Mouse (Mus musculus): ENCODE measurements around the gene Alb. TPM values are rescaled to one million over a fixed set of nuclear protein-coding genes. Genes with fewer than 3 reads are reported as not detected.

The Alb gene
- polyA plus RNA-seq, 2 experiments: 0.73 to 6.9 TPM

DNA sequence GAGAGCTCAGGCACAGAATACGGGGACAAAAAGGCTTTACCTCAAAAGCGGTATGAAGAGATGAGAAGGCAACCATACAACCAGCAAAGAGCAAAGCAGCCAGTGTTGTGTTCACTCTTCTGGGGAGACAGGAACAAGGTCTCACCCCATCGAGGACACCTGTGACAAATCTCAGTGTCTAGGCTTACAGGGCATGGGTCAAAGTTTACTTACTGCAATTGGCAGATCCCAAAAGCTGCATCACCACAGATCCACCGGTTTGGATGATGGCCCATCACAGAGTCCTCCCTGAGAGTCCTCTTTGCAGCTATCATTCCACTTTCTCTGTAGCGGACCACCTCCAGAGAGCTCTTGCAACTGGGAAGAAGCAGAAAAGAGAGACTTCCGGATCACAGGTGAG, 54.9 kb downstream of the Alb start:
- H3K9me3 ChIP-seq (ENCODE audit: control insufficient read depth, low read length): no peaks in the 10 kb centered on the region
- H3K4me2 ChIP-seq (replicated peaks; ENCODE audit: low read depth, low read length, severe bottlenecking): no peak overlapping the region
- no peak overlapping the region for H3K9ac ChIP-seq (ENCODE audit: low read depth, low read length, severe bottlenecking)
- WGBS: 85% methylated on average over 6 of the region's 6 CpGs
- TF ChIP-seq POLR2A (IDR thresholded peaks at IDR 0.05; ENCODE audit: borderline replicate concordance, extremely low read depth, insufficient read depth, insufficient read length): no peak
- no peak overlapping the region for H3K4me3 ChIP-seq (replicated peaks; ENCODE audit: low read length)
- no peaks in the 10 kb centered on the region for H3K36me3 ChIP-seq (ENCODE audit: control insufficient read depth, insufficient read depth, low read length)
- no peaks in the 10 kb centered on the region for H3K4me1 ChIP-seq (ENCODE audit: control insufficient read depth, insufficient read depth, low read length)
- no peak for DNase-seq (ENCODE audit: low spot score)
- no peak overlapping the region for H3K27ac ChIP-seq (replicated peaks; ENCODE audit: low read depth, low read length)
- ATAC-seq (ENCODE audit: low FRiP score, low read depth): no peak
- no peaks in the 10 kb centered on the region for H3K27me3 ChIP-seq (ENCODE audit: control insufficient read depth, insufficient read depth, low read length)

GRCm38 (mm10) chr5:90518356-90519100, 57.8 kb downstream of the Alb start, which contains the start of gene Afm:
Gene Afm (plus strand): TSS chr5:90518932.
- TF ChIP-seq POLR2A (IDR thresholded peaks at IDR 0.05; ENCODE audit: borderline replicate concordance, extremely low read depth, insufficient read depth, insufficient read length): no peak
- DNase-seq (ENCODE audit: low spot score): no peak
- H3K36me3 ChIP-seq (ENCODE audit: control insufficient read depth, insufficient read depth, low read length): no peaks in the 10 kb centered on the region
- WGBS: 74% methylated on average over 6 of the region's 6 CpGs
- H3K4me3 ChIP-seq (replicated peaks; ENCODE audit: low read length): no peak within 1 kb of the TSS
- H3K9me3 ChIP-seq (ENCODE audit: control insufficient read depth, low read length): no peaks in the 10 kb centered on the region
- H3K4me2 ChIP-seq (replicated peaks; ENCODE audit: low read depth, low read length, severe bottlenecking): no peak within 1 kb of the TSS
- no peaks in the 10 kb centered on the region for H3K4me1 ChIP-seq (ENCODE audit: control insufficient read depth, insufficient read depth, low read length)
- H3K9ac ChIP-seq (ENCODE audit: low read depth, low read length, severe bottlenecking): no peak within 1 kb of the TSS
- ATAC-seq (ENCODE audit: low FRiP score, low read depth): no peak
- no peak within 1 kb of the TSS for H3K27ac ChIP-seq (replicated peaks; ENCODE audit: low read depth, low read length)
- no peaks in the 10 kb centered on the region for H3K27me3 ChIP-seq (ENCODE audit: control insufficient read depth, insufficient read depth, low read length)

Other genes with a start within 250 kb of the Alb start
- 28.6 and 35.4 TPM in 2 replicates for gene Cox18, start 236.9 kb upstream of the Alb start, polyA plus RNA-seq (2012; rRNA removed)
- gene Cox18, start 236.9 kb upstream of the Alb start, polyA plus RNA-seq (2014; fragmentation: Nextera tagmentation; extraction: Ambion mirVana): 32.9 and 34.3 TPM in 2 replicates
- 54.4 and 58.8 TPM in 2 replicates for gene Ankrd17, start 94.3 kb upstream of the Alb start, polyA plus RNA-seq (2012; rRNA removed)
- gene Ankrd17, start 94.3 kb upstream of the Alb start, polyA plus RNA-seq (2014; fragmentation: Nextera tagmentation; extraction: Ambion mirVana): 34.9 and 38.2 TPM in 2 replicates
- 3.2 and 3.8 TPM in 2 replicates for gene Gm9958, start 93.7 kb upstream of the Alb start, polyA plus RNA-seq (2012; rRNA removed)
- 6.2 and 6.7 TPM in 2 replicates for gene Gm9958, start 93.7 kb upstream of the Alb start, polyA plus RNA-seq (2014; fragmentation: Nextera tagmentation; extraction: Ambion mirVana)
- gene Afp, start 29.8 kb downstream of the Alb start, polyA plus RNA-seq (2012; rRNA removed): 39.3 and 47.5 TPM in 2 replicates
- gene Afp, start 29.8 kb downstream of the Alb start, polyA plus RNA-seq (2014; fragmentation: Nextera tagmentation; extraction: Ambion mirVana): 0.58 TPM in 1 of 2 replicates, not detected in the other
- not detected in 2 replicates for gene Afm, start 58.0 kb downstream of the Alb start, polyA plus RNA-seq (2012; rRNA removed)
- not detected in 2 replicates for gene Afm, start 58.0 kb downstream of the Alb start, polyA plus RNA-seq (2014; fragmentation: Nextera tagmentation; extraction: Ambion mirVana)
- 0.03 TPM in 1 of 2 replicates, not detected in the other for gene 5830473C10Rik, start 100.2 kb downstream of the Alb start, polyA plus RNA-seq (2012; rRNA removed)
- not detected in 2 replicates for gene 5830473C10Rik, start 100.2 kb downstream of the Alb start, polyA plus RNA-seq (2014; fragmentation: Nextera tagmentation; extraction: Ambion mirVana)
- 1.1 and 1.2 TPM in 2 replicates for gene Rassf6, start 179.8 kb downstream of the Alb start, polyA plus RNA-seq (2012; rRNA removed)
- gene Rassf6, start 179.8 kb downstream of the Alb start, polyA plus RNA-seq (2014; fragmentation: Nextera tagmentation; extraction: Ambion mirVana): 3.3 and 4.9 TPM in 2 replicates

All from limb, embryonic 14.5 days (tissue).